Mouse (Mus musculus): Measurements from ENCODE around the gene Plvap.
"Not testable (repeated sequence)": the region's sequence is repeated elsewhere in the genome, so short reads cannot be mapped to it uniquely, and the experiment has no call there.

The Plvap gene

GRCm38 (mm10) chr8:71511644-71512043 is at the start of gene Plvap:
Plvap (minus strand) TSS chr8:71511752.
- DNase-seq (ENCODE audit: low spot score in 2 of 2) = peak in 1 of 2 experiments; percentile 46

- DNase-seq (ENCODE audit: low spot score in 2 of 2) = no peak
Observed at GRCm38 (mm10) chr8:71560765-71561164, 49.2 kb upstream of the Plvap start.

- DNase-seq (ENCODE audit: low spot score in 2 of 2) = no peak
Observed at GRCm38 (mm10) chr8:71560071-71560470, 48.5 kb upstream of the Plvap start.

GRCm38 (mm10) chr8:71558958-71559690 is 47.6 kb upstream of the Plvap start:
- DNase-seq (ENCODE audit: low spot score in 2 of 2) = peak; percentile 52 to 83

- DNase-seq (ENCODE audit: low spot score in 2 of 2) = no peak
Observed at GRCm38 (mm10) chr8:71558071-71558957, 46.8 kb upstream of the Plvap start, which contains the start of gene Tmem221. Tmem221 (minus strand) TSS chr8:71558871.

GRCm38 (mm10) chr8:71554644-71555043 is 43.1 kb upstream of the Plvap start:
- no peak for DNase-seq (ENCODE audit: low spot score in 2 of 2)

GRCm38 (mm10) chr8:71554001-71554400 is 42.4 kb upstream of the Plvap start:
- DNase-seq (ENCODE audit: low spot score in 2 of 2) = no peak

DNA sequence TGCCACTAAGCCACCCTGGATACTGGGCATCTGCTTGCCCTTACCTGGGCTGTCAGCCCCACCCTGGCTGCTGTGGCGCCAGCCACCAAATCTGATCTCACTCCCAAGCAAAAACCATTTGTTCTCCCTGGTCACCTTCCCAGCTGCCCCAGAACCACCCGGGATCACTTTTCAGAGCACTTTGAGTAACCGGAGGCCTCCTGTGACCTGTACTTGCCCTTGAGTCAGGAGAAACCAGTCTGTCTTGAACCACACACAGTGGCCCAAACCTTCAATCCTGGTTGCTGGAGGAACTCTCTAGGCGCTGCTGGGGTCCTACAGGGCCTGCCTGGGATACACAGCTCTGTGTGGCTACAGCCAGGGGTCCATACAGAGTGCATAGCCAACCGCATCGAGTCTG is 41.2 kb upstream of the Plvap start:
- no peak for DNase-seq (ENCODE audit: low spot score in 2 of 2)

GRCm38 (mm10) chr8:71550754-71551153 is 39.2 kb upstream of the Plvap start:
- no peak for DNase-seq (ENCODE audit: low spot score in 2 of 2)

- DNase-seq (ENCODE audit: low spot score in 2 of 2) = no peak
Observed at GRCm38 (mm10) chr8:71547590-71547989, 36.0 kb upstream of the Plvap start.

GRCm38 (mm10) chr8:71545053-71545452 is 33.5 kb upstream of the Plvap start:
- DNase-seq (ENCODE audit: low spot score in 2 of 2) = no peak

GRCm38 (mm10) chr8:71543755-71544154 is 32.2 kb upstream of the Plvap start:
- no peak for DNase-seq (ENCODE audit: low spot score in 2 of 2)

- peak; percentile 83 to 93 for DNase-seq (ENCODE audit: low spot score in 2 of 2)
Observed at GRCm38 (mm10) chr8:71542632-71543343, 31.2 kb upstream of the Plvap start, which contains the start of gene Mvb12a. Mvb12a (plus strand) TSS chr8:71542922.

DNA sequence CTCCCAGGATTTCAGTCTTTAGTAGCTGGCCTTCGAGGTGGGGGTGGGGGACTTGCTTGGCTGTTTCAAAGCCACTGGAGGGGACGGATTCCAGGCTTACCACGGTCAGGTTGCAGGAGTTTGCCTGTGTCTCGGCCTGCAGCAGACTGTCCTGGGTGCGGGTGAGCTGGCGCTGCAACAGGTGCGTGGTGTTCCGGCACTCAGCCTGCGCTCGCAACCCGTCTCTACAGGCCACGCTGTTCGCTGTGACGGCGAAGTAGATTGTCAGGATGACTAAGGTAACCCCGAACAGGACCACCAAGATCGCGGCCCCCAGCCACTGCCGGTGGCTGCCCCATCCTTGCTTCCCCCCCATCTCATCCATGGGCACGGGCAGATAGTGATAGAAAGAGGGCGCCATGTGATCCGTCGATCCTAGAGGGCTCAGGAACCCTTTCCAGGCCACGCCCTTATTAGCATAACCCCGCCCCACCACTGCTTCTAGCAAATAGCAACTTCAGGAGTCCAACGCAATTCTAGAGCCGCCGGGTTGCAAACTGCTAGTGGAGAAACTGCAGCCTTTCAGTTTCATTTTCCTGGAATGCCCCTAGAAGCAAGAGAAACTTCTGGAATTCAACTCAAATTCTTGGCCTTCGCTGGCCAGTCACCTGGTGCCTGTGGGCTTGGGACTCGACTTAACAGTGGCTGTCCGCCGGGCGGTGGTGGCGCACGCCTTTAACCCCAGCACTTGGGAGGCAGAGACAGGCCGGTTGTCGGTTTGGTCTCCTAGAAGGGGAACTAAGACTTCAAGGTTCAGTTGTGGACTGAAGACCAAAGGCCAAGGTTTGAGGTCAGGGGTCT is 25.7 kb upstream of the Plvap start, which contains the start of gene Bst2:
Bst2 (minus strand) TSS at position 429 of the 840 bp plus-strand sequence.
- DNase-seq (ENCODE audit: low spot score in 2 of 2) = peak; percentile 76 to 91

- DNase-seq (ENCODE audit: low spot score in 2 of 2) = no peak
Observed at GRCm38 (mm10) chr8:71535663-71536062, 24.1 kb upstream of the Plvap start.

GRCm38 (mm10) chr8:71534263-71534810 is 22.8 kb upstream of the Plvap start:
- DNase-seq (ENCODE audit: low spot score in 2 of 2) = no peak

- DNase-seq (ENCODE audit: low spot score in 2 of 2) = not testable (repeated sequence)
Observed at GRCm38 (mm10) chr8:71530735-71531467, 19.3 kb upstream of the Plvap start.

DNA sequence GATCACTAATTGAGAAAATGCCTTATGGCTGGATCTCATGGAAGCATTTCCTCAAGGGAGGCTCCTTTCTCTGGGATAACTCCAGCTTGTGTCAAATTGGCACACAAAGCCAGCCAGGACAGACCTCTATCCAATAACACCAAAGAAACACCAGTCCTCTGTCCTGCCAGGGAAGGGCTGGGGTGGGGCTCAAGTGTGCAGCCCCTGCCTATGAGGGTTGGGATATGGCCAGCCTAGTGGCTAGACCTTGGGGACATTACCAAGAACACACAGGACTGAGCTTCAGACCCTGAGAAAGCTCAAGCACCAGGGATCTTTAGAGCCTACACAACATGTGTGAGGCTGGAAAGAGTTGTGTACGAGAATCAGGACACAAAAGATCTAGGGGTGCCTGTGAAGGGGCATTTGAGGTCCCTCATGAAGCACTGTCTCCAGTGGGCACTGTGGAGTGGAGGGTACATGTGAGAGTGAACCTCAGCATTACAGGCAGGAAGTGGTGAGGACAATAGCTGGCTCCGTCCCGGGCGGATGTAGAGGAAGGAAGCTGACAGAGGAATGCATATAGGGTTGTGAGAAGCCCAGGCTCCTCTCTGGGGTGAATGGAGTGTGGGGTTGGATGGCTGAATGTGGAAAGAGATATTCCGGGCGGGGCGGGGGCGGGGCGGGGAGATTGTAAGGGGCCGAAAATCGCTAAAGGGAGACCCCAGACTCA is 17.0 kb upstream of the Plvap start:
- no peak for DNase-seq (ENCODE audit: low spot score in 2 of 2)

DNA sequence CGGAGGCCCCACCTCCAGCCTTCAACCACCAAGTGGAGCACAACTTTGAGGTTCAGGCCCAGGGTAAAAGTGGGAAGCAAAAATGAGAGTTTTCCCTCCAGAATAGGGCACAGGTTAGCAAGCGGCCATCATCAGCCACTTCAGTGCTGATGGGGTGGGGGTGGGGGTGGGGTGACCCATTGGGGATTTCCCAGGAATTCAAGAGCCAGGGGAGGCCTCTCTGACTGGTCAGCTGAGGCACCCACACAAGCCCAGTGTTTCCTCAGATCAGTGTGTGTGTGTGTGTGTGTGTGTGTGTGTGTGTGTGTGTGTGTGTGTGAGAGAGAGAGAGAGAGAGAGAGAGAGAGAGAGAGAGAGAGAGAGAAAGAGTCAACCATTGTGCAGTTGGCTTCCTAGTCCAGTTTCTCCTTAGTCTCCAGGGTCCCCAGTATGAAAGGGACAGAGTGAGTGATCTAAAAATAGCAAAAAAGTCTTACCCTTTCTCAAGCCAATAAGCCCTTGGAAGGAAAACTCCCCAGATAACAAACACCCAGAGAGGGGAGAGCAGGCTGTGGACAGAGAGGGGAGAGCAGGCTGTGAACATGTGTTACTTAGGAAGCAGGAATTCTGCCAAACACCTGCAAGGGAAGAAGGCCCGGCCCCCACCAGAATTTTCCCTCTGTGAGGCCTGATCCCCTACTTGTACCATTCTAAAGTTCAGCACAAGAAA is 15.8 kb upstream of the Plvap start:
- no peak for DNase-seq (ENCODE audit: low spot score in 2 of 2)

All from spleen, postnatal 10 days (tissue).